Mouse (Mus musculus): ENCODE data around the gene Nrtn. TPM values are rescaled to one million over a fixed set of nuclear protein-coding genes. Genes with fewer than 3 reads are reported as not detected.
A peak's percentile ranks its signal among the peaks of the same experiment; 100 is the strongest.

Nrtn gene
- polyA plus RNA-seq, 1 experiment = 44.4 TPM

GRCm38 (mm10) chr17:56727659-56728058 lies 29.7 kb downstream of the Nrtn start:
- Histone ChIP-seq H3K36me3 (ENCODE audit: control insufficient read depth, insufficient read depth, low read length) (peaks cover 10% of the 10 kb centered on the region; the same call in 1 of the 2 replicates), H3K4me1 (replicated peaks; ENCODE audit: control insufficient read depth, insufficient read depth, low read length) (peaks cover 7% of the 10 kb centered on the region; the same call in 1 of the 2 replicates), H3K27ac (ENCODE audit: control insufficient read depth, insufficient read depth, low read length) (no peak overlapping the region), H3K4me3 (ENCODE audit: control insufficient read depth, insufficient read depth, low read length) (no peak overlapping the region), H3K27me3 (ENCODE audit: control insufficient read depth, insufficient read depth, low read length) (no peaks in the 10 kb centered on the region)
- no peak for TF ChIP-seq POLR2A (IDR thresholded peaks at IDR 0.05; ENCODE audit: control insufficient read depth, extremely low read depth, insufficient read depth, low read length, poor library complexity)
- no peak for DNase-seq
- WGBS = 43% methylated on average over 12 of the region's 12 CpGs

DNA sequence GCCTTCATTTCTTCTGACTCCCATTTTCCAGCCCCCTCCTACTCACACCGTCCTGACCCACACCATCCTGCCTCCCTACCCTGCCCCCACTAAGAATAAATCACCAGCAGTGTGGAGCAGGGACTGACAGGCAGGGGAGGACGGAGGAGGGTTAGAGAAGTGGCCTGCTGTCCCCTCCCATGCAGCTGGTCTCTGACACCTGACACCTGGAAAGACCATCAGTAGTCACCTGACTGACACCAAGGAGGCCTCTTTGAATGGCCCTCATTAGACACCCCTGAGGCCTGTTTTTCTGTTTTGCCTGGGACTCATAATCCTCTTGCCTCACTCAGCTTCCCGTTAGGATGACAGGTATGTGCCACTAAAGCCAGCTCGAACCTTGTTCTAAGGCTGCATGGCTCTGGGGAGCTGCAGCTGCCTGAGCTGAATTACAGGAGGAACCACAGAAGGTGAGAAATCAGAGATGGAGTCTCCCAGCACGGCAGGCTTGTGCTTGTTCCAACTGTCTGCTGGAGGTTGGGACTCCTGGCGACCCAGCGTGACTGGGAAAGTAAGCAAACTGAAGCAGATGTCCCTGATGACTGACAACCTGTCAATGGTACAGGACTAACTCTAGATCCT lies 30.2 kb downstream of the Nrtn start:
- DNase-seq = no peak
- H3K27me3 ChIP-seq (ENCODE audit: control insufficient read depth, insufficient read depth, low read length) = no peaks in the 10 kb centered on the region
- peaks cover 7% of the 10 kb centered on the region; the same call in 1 of the 2 replicates for H3K4me1 ChIP-seq (replicated peaks; ENCODE audit: control insufficient read depth, insufficient read depth, low read length)
- TF ChIP-seq CTCF (IDR thresholded peaks at IDR 0.05; ENCODE audit: borderline replicate concordance, control insufficient read depth, extremely low read depth, insufficient read depth, low read length, poor library complexity) = no peak
- H3K36me3 ChIP-seq (ENCODE audit: control insufficient read depth, insufficient read depth, low read length) = peaks cover 15% of the 10 kb centered on the region; the same call in 1 of the 2 replicates
- H3K4me3 ChIP-seq (ENCODE audit: control insufficient read depth, insufficient read depth, low read length) = no peak overlapping the region
- no peak overlapping the region for H3K27ac ChIP-seq (ENCODE audit: control insufficient read depth, insufficient read depth, low read length)
- 62% methylated on average over 7 of the region's 7 CpGs for WGBS

DNA sequence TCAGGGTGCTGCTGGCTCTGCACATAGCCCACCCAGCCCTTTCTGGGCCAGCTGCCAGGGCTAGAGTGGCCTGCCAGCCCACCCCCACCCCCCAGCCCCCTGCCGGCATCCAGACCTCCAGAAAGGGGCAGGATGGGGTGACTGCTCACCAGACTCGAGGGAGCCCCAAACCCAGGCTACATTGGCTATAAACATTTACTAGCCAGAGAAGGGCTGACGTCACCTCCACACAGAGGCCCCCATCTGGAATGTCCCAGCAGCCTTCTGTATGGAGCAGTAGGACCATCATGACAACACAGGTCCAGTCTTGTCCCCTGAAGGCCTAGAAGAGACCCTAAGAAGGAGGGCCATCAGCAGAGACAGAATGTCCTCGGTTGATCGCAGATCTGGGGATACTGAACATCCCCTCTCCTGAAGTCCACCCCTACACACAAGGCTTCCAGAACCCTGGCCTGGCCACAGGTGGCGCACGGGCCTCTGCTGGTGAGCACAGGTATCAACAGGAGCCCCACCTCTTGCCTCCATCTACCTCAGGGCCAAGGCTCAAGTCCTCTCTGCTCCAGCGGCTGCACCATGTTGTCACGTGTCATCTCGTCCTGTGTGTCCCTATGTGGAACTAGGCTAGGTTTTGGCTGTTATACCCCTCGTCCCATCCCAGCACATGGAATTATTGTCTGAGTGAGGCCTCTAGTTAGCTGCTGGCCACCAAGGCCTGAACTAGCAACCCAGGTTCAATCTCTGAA lies 33.7 kb downstream of the Nrtn start:
- Histone ChIP-seq H3K27me3 (ENCODE audit: control insufficient read depth, insufficient read depth, low read length) (no peaks in the 10 kb centered on the region), H3K4me3 (ENCODE audit: control insufficient read depth, insufficient read depth, low read length) (no peak overlapping the region), H3K36me3 (ENCODE audit: control insufficient read depth, insufficient read depth, low read length) (peaks cover 23% of the 10 kb centered on the region; the same call in 1 of the 2 replicates), H3K27ac (ENCODE audit: control insufficient read depth, insufficient read depth, low read length) (no peak overlapping the region), H3K4me1 (replicated peaks; ENCODE audit: control insufficient read depth, insufficient read depth, low read length) (peaks cover 13% of the 10 kb centered on the region)
- TF ChIP-seq CTCF (IDR thresholded peaks at IDR 0.05; ENCODE audit: borderline replicate concordance, control insufficient read depth, extremely low read depth, insufficient read depth, low read length, poor library complexity) (no peak), POLR2A (IDR thresholded peaks at IDR 0.05; ENCODE audit: control insufficient read depth, extremely low read depth, insufficient read depth, low read length, poor library complexity) (no peak)
- no peak for DNase-seq
- 94% methylated on average over 11 of the region's 11 CpGs for WGBS

GRCm38 (mm10) chr17:56722441-56722840 lies 34.9 kb downstream of the Nrtn start:
- peaks cover 23% of the 10 kb centered on the region; the same call in 1 of the 2 replicates for H3K36me3 ChIP-seq (ENCODE audit: control insufficient read depth, insufficient read depth, low read length)
- H3K27me3 ChIP-seq (ENCODE audit: control insufficient read depth, insufficient read depth, low read length) = no peaks in the 10 kb centered on the region
- H3K4me3 ChIP-seq (ENCODE audit: control insufficient read depth, insufficient read depth, low read length) = no peak overlapping the region
- no peak for DNase-seq
- no peak overlapping the region for H3K27ac ChIP-seq (ENCODE audit: control insufficient read depth, insufficient read depth, low read length)
- WGBS = 87% methylated on average over 5 of the region's 5 CpGs
- peaks cover 16% of the 10 kb centered on the region for H3K4me1 ChIP-seq (replicated peaks; ENCODE audit: control insufficient read depth, insufficient read depth, low read length)
- no peak for TF ChIP-seq POLR2A (IDR thresholded peaks at IDR 0.05; ENCODE audit: control insufficient read depth, extremely low read depth, insufficient read depth, low read length, poor library complexity)
- no peak for TF ChIP-seq CTCF (IDR thresholded peaks at IDR 0.05; ENCODE audit: borderline replicate concordance, control insufficient read depth, extremely low read depth, insufficient read depth, low read length, poor library complexity)

DNA sequence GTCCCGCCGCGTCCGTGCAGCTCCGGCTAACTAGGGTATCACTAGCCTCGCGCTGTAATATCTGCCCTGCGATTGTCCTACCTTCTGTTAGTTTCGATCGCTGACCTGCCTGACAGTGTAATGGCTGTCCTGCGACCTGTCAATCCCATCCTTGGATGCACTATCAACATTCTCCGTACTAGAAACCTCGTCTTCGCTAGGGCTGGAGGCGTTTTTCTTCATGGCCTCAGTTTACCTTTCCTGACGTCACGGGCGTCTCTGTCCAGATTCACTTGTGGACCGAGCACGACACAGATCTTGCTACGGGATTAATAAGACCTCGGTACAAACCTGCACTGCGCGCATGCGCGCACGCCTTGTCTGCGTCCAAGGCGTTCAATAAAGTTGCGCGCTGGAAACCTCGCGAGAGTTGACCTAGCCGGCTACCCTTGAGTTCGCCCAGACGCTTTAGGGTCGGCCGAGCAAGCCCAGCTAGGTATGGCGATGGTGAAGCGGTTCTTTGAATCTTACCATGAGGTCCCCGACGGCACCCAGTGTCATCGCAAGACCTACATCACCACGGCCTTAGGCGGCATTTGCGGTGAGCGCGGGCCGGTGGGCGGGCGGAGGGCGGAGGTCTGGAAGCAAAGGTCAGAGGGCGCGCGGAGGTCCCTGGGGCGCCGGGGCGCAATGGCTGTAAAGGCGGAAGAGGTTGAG lies 39.8 kb downstream of the Nrtn start, which contains the start of the genes Ndufa11 and Vmac:
Gene Ndufa11, plus strand, starts transcription at position 405 of the 696 bp plus-strand sequence.
Gene Vmac, minus strand, starts transcription at position 660 of the 696 bp plus-strand sequence.
- Histone ChIP-seq H3K4me1 (replicated peaks; ENCODE audit: control insufficient read depth, insufficient read depth, low read length) (peaks cover 21% of the 10 kb centered on the region), H3K4me3 (ENCODE audit: control insufficient read depth, insufficient read depth, low read length) (peak within 1 kb of the TSS; percentile 92), H3K27me3 (ENCODE audit: control insufficient read depth, insufficient read depth, low read length) (no peaks in the 10 kb centered on the region), H3K36me3 (ENCODE audit: control insufficient read depth, insufficient read depth, low read length) (peaks cover 12% of the 10 kb centered on the region; the same call in 1 of the 2 replicates), H3K27ac (ENCODE audit: control insufficient read depth, insufficient read depth, low read length) (peak within 1 kb of the TSS; percentile 18)
- peak; percentile 90 for DNase-seq
- WGBS = under 1% methylated on average over 59 of the region's 59 CpGs
- peak; percentile 68 for TF ChIP-seq POLR2A (IDR thresholded peaks at IDR 0.05; ENCODE audit: control insufficient read depth, extremely low read depth, insufficient read depth, low read length, poor library complexity)
- no peak for TF ChIP-seq CTCF (IDR thresholded peaks at IDR 0.05; ENCODE audit: borderline replicate concordance, control insufficient read depth, extremely low read depth, insufficient read depth, low read length, poor library complexity)

- Histone ChIP-seq H3K4me3 (ENCODE audit: control insufficient read depth, insufficient read depth, low read length) (peak overlapping the region; percentile 92), H3K27me3 (ENCODE audit: control insufficient read depth, insufficient read depth, low read length) (no peaks in the 10 kb centered on the region), H3K4me1 (replicated peaks; ENCODE audit: control insufficient read depth, insufficient read depth, low read length) (peaks cover 21% of the 10 kb centered on the region), H3K36me3 (ENCODE audit: control insufficient read depth, insufficient read depth, low read length) (peaks cover 7% of the 10 kb centered on the region), H3K27ac (ENCODE audit: control insufficient read depth, insufficient read depth, low read length) (peak overlapping the region; percentile 21)
- DNase-seq = peak; percentile 96
- under 1% methylated on average over 55 of the region's 55 CpGs for WGBS
- TF ChIP-seq POLR2A (IDR thresholded peaks at IDR 0.05; ENCODE audit: control insufficient read depth, extremely low read depth, insufficient read depth, low read length, poor library complexity) = peak; percentile 44; the same call in 1 of the 2 replicates
- TF ChIP-seq CTCF (IDR thresholded peaks at IDR 0.05; ENCODE audit: borderline replicate concordance, control insufficient read depth, extremely low read depth, insufficient read depth, low read length, poor library complexity) = no peak
Measured at GRCm38 (mm10) chr17:56716655-56717362, 40.5 kb downstream of the Nrtn start.
